Mouse (Mus musculus) lung, postnatal 14 days (tissue): ENCODE measurements around the gene Mtrf1l.
A peak's percentile ranks its signal among the peaks of the same experiment; 100 is the strongest.

Experiments used
- DNase-seq: peaks from one replicate; pipeline ENCODE4 v3.0.0; 2021

Mtrf1l gene

DNA sequence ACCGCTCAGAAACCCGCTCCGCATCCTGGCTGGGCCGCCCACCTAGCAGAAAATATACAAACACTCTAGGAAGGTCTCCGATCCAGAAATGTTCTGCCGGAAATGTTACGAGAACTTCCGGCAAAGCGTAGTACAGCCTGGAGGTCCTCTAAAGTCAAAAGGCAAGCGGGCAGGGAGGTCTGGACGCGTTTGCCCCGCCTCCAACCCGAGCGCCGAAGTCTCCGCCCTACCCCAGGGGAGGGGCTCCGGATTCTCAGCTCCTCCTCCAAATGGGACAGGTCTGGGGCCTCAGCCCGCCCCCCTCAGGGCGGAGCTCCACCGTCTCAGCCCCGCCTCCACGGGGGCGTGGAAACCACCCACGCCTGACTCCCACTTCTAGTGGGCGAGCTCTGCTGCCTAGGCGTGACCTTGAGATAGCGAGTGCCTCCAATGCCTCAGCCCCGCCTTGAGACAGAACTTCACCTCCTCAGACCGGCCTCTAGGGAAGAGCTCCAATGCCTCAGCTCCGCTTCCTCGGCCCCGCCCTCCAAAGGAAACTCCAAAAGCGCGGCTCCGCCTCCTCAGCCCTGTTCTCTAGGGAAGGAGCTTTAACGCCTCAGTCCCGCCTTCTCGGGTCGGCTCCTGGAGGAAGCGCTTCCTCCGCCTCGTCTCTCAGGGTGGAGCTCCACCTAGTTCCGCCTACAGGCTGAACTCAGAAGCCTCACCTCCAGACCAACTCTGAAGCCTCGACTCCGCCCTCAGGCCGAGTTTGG, at the start of gene Mtrf1l:
TSS of gene Mtrf1l (minus strand) at position 171 of the 752 bp plus-strand sequence.
- DNase-seq = peak; percentile 98

DNA sequence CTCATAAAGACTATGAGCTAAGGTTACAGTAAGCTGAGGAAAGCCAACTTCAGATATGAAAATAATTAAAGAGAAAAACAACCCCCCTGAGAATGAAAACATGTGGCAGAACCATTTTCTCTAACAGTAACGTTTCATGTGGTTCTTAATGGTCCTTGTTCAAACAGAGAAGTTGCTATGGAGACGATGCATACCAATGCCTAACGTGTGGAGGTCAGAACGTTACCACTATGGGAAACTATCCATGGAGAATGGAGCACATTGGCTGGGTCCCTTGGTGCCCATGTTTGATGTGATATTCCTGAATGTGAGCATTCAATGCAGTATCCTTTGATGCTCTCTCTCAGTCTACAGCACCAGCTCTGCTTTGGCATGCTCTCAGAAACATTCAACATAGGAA, 47.4 kb upstream of the Mtrf1l start:
- no peak for DNase-seq

DNA sequence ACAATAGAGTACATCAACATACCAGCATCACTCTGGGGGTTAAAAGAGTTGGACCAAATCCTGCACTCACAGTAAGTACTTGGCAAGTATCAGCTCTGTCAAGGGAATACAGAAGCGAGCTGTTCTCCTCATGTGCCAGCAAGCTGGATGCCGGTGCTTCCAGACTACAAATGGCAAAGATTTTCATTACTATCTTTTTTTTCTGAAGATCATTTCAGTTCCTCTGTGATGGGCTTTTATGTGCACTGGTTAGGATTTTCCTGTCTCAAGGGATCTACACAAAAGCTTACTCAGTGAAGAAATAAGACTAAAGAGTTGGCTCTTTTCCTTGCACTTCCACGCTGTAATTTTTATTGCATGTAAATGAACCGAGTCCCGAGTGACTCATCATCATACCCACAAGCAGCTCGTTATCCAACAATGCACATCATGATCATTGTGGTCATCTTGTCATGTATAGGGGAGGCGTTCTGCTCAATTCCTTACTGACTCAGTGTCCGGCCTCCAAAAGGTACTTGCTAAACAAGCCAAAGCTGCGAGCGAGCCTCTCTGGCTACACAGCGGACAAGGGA, 44.4 kb upstream of the Mtrf1l start:
- no peak for DNase-seq

DNA sequence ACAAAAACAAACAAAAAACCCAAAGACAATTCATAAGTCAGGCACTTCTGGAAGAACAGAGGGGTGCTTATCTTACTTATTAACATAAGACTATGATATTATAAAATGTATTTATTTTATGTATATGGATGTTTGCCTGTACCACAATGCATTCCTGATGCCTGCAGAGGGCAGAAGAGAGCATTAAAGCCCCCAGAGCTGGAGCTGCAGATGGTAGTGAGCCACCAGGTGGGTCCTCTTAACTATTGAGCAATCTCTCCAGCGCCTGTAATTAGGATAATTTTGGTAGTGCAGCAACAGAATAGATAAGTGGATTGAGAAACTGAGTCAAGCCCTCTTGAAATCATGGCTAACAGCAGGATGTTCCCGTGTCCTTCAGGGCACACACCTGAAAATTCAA, 42.3 kb upstream of the Mtrf1l start:
- no peak for DNase-seq

- DNase-seq = no peak
These were observed 39.0 kb upstream of the Mtrf1l start for GRCm38 (mm10) chr10:5862669-5863068.

GRCm38 (mm10) chr10:5860849-5861248, 37.1 kb upstream of the Mtrf1l start:
- no peak for DNase-seq

DNA sequence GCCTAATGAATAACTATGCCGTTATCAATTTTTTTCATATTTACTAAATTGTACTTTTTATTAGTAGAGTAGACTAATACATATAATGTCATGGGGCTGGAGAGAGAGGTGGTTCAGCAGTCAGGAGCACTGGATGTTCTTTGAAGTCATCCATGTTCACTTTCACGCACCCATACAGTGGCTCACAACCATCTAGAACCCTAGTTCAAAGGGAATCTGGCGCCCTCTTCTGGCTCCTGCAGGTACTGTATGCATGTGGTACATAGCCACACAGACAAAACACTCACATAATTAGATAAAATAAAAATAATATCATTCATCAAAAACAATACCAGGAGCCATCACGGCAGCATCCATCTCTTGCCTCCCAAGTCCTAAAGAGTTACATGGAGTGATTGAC, 36.0 kb upstream of the Mtrf1l start:
- DNase-seq = no peak

GRCm38 (mm10) chr10:5857996-5858549, 34.4 kb upstream of the Mtrf1l start:
- DNase-seq = no peak

GRCm38 (mm10) chr10:5853290-5853868, 29.7 kb upstream of the Mtrf1l start:
- no peak for DNase-seq

- no peak for DNase-seq
These were observed 23.2 kb upstream of the Mtrf1l start for GRCm38 (mm10) chr10:5846939-5847338.

DNA sequence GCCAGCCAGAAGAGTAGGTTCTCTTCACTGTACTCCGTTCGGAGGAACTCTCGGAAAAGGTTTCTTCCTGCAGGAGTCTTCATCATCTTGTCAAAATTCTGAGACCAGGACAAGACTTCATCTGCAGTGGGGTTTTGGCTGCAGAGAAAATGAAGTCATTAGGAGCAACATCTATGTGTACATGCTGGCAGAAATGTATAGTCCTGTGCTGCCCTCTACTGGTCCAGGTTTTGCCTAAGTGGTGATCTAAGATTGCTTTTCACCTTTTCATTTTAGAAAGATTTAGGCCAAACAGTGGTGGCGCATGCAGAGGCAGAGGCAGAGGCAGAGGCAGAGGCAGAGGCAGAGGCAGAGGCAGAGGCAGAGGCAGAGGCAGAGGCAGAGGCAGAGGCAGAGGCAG, 17.7 kb upstream of the Mtrf1l start:
- peak; percentile 71 for DNase-seq

DNA sequence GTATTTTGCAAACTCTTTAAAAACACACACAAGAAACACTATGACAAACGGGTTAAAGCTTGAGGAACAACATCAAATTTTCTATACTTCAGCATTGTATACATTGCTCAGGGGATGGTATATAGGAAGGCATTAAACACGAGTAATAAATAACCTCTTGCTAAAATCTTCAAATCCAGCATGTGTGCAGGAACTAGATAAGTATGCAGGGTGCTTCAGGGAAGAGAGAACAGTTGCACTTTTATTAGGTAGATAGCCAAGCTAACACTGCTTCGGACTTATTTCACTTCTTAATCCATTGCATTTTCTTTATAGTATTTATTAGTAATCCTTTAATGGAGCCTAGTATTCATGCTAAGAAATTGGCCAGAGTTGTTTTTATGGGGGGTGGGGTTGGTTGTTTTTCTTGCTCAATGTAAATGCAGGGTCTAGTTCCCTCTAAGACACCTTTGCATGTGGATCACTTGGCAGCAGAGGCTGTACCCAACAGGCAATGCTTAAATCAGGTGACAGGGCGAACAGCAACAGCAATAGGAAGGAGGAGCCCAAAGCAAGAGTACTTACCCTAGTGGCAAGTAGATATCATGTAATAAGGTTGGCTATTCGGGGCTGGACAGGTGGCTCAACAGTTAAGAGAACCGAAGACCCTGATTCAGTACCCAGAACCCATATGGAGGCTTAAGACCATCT, 2.8 kb upstream of the Mtrf1l start:
- no peak for DNase-seq

DNA sequence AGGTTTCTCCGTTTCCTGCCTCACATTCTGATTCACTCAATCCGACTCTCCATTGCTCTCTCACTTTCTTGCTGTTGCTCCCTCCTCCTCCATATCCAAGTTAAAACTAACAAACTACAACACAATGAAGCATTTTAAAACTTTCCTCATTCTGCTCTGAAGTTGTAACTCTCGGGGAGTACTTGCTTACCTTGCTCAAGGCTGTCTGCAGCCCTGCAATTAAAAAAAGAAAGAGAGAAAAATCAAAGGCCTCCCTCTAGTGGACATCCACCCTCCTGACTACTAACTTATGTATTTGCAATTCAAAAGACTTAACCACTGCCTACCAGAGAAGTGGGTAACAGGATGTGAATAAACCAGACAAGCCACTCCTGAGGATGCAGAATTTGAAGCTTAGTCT, 1.1 kb upstream of the Mtrf1l start:
- peak; percentile 56 for DNase-seq

- DNase-seq = no peak
These were observed 395 bp downstream of the Mtrf1l start for GRCm38 (mm10) chr10:5823291-5823739.

- DNase-seq = no peak
These were observed 4.9 kb downstream of the Mtrf1l start for GRCm38 (mm10) chr10:5818772-5819171.

DNA sequence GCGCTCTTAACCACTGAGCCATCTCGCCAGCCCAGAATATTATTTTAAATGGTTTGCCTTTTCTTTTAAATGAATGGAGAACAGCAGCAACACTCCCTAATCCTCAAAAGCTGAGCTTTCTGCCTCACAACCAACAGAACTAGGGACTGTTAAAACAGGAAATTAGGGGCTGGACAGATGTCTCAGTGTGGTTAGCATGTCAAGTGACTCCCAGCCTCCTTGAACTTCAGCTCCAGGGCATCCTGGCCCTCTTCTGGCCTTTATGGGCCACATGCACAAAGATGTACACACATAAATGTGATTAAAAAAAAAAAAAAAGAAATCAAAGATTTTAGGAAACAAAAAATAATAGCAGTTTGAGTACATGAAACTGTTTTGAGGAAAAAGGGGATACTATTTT, 7.7 kb downstream of the Mtrf1l start:
- DNase-seq = no peak

DNA sequence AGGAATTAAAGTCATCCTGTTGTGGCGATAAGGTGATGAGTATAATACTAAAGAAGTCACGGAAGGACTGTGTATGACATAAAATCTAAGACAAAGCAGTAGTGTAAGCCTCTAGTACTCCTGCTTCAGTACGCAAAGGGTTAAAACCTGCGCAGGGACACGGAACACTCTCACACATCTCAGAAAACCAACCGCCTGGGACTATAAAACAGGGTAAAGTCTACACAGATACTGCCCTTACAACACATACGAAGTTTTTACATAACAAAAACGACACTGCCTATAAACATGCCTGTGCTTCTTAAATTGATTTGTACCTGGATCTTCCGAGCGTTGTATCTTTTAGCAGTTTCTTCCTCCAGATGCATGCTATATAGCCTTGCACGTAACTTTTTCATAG, 10.0 kb downstream of the Mtrf1l start:
- no peak for DNase-seq

- DNase-seq = no peak
These were observed 16.0 kb downstream of the Mtrf1l start for GRCm38 (mm10) chr10:5807683-5808082.

DNA sequence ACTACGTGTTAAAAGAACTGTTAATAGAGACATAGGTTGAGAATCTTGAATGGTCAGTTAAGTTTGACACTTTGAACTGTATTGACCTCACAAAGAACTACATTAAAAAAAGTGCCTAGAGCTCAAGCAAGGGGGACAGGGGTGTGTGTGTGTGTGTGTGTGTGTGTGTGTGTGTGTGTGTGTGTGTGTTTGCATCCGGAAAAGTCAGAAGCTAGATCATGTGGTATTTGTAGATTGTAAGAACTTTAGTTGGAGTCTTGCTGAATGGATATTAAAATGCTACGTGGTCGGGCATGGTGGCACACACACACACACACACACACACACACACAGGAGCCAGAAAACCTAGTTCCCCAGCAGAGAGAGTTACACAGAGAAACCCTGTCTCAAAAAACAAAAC, 16.7 kb downstream of the Mtrf1l start:
- no peak for DNase-seq

GRCm38 (mm10) chr10:5806416-5806815, 17.3 kb downstream of the Mtrf1l start:
- peak; percentile 13 for DNase-seq

DNA sequence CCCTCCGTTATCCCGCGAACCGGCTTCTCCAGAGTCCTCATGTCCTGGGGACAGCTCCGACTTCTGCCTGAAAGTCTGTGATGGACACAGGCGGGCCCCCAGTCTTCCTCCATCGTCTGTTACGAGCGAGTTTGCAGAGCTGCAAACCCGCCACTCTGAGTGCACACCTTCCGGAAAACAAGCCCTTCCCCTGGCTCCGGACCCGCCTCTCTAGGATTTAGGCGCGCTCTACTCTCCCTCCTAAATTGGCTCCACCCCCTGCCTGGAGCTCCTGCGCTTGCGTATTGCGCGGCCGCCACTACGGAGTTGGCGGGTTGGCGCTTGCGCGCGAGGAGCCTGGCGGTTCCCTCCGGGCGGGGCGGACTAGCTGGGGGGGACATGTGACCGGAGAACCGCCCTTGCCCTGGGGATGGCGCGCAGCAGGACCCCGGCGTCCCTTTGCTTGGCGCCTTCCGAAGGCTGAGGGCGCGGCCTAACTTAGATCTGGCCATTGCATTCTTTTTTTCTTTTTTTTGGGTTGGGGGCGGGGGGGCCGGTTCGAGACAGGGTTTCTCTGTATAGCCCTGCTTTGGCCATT, 17.9 kb downstream of the Mtrf1l start:
- DNase-seq = peak; percentile 96

- peak; percentile 98 for DNase-seq
These were observed 18.4 kb downstream of the Mtrf1l start, which contains the start of gene Fbxo5 for GRCm38 (mm10) chr10:5805243-5805730. Gene Fbxo5 (minus strand): TSS chr10:5805600.

- no peak for DNase-seq
These were observed 19.0 kb downstream of the Mtrf1l start for GRCm38 (mm10) chr10:5804691-5805156.
